Mouse (Mus musculus): ENCODE data around the gene Vps37c. TPM values are rescaled to one million over a fixed set of nuclear protein-coding genes. Genes with fewer than 3 reads are reported as not detected.

Vps37c gene
- 10 to 100 TPM; 21.3 to 28.5 TPM for total RNA-seq (2021)
- long read RNA-seq, experiment 1, transcript Vps37c-201 (5 exons, 2,686 nt), result major isoform, 53 of 95 reads
- long read RNA-seq, experiment 1, transcript Vps37c-203 (5 exons, 2,690 nt), result minor isoform, 16 of 95 reads
- long read RNA-seq, experiment 1, partial matches to known transcripts, result 13 of 95 reads
- long read RNA-seq, experiment 1, other reads (novel, unspliced or antisense), result 12 of 95 reads
- long read RNA-seq, experiment 2, transcript Vps37c-201 (5 exons, 2,686 nt), result major isoform, 56 of 83 reads
- long read RNA-seq, experiment 2, transcript Vps37c-203 (5 exons, 2,690 nt), result minor isoform, 12 of 83 reads
- long read RNA-seq, experiment 2, partial matches to known transcripts, result 0 of 83 reads
- long read RNA-seq, experiment 2, other reads (novel, unspliced or antisense), result 15 of 83 reads

- DNase-seq (ENCODE audit: low spot score), result peak; percentile 94
Observed at GRCm38 (mm10) chr19:10688537-10689352, at the start of gene Vps37c. TSS of gene Vps37c (plus strand) at chr19:10688735.

- DNase-seq (ENCODE audit: low spot score), result no peak
Observed at GRCm38 (mm10) chr19:10640080-10640479, 48.5 kb upstream of the Vps37c start.

- no peak for DNase-seq (ENCODE audit: low spot score)
Observed at GRCm38 (mm10) chr19:10640589-10641378, 47.8 kb upstream of the Vps37c start.

GRCm38 (mm10) chr19:10645616-10646015 is 42.9 kb upstream of the Vps37c start:
- DNase-seq (ENCODE audit: low spot score), result no peak

GRCm38 (mm10) chr19:10648156-10648555 is 40.4 kb upstream of the Vps37c start:
- DNase-seq (ENCODE audit: low spot score), result no peak

GRCm38 (mm10) chr19:10656058-10656457 is 32.5 kb upstream of the Vps37c start:
- DNase-seq (ENCODE audit: low spot score), result no peak

GRCm38 (mm10) chr19:10657742-10658141 is 30.8 kb upstream of the Vps37c start:
- DNase-seq (ENCODE audit: low spot score), result no peak

GRCm38 (mm10) chr19:10658406-10658805 is 30.1 kb upstream of the Vps37c start:
- no peak for DNase-seq (ENCODE audit: low spot score)

GRCm38 (mm10) chr19:10661373-10661772 is 27.2 kb upstream of the Vps37c start:
- DNase-seq (ENCODE audit: low spot score), result no peak

- no peak for DNase-seq (ENCODE audit: low spot score)
Observed at GRCm38 (mm10) chr19:10661919-10662318, 26.6 kb upstream of the Vps37c start.

- no peak for DNase-seq (ENCODE audit: low spot score)
Observed at GRCm38 (mm10) chr19:10662665-10663064, 25.9 kb upstream of the Vps37c start.

GRCm38 (mm10) chr19:10665093-10665492 is 23.4 kb upstream of the Vps37c start:
- no peak for DNase-seq (ENCODE audit: low spot score)

- DNase-seq (ENCODE audit: low spot score), result peak; percentile 58
Observed at GRCm38 (mm10) chr19:10665499-10665898, 23.0 kb upstream of the Vps37c start.

GRCm38 (mm10) chr19:10671319-10671718 is 17.2 kb upstream of the Vps37c start:
- DNase-seq (ENCODE audit: low spot score), result no peak

GRCm38 (mm10) chr19:10671854-10672417 is 16.6 kb upstream of the Vps37c start:
- DNase-seq (ENCODE audit: low spot score), result no peak

GRCm38 (mm10) chr19:10673275-10673674 is 15.3 kb upstream of the Vps37c start:
- DNase-seq (ENCODE audit: low spot score), result no peak

GRCm38 (mm10) chr19:10676656-10677055 is 11.9 kb upstream of the Vps37c start:
- DNase-seq (ENCODE audit: low spot score), result no peak

GRCm38 (mm10) chr19:10677915-10678771 is 10.4 kb upstream of the Vps37c start, which contains the start of gene Pga5:
TSS of gene Pga5 (minus strand) at chr19:10678071.
- DNase-seq (ENCODE audit: low spot score), result peak; percentile 85

- no peak for DNase-seq (ENCODE audit: low spot score)
Observed at GRCm38 (mm10) chr19:10678772-10679067, 9.8 kb upstream of the Vps37c start.

GRCm38 (mm10) chr19:10681571-10681970 is 7.0 kb upstream of the Vps37c start:
- no peak for DNase-seq (ENCODE audit: low spot score)

- no peak for DNase-seq (ENCODE audit: low spot score)
Observed at GRCm38 (mm10) chr19:10685081-10685480, 3.5 kb upstream of the Vps37c start.

All from gastrocnemius, adult 18-20 months (tissue).